Mouse (Mus musculus): ENCODE measurements around the gene Nuak1.

Nuak1 gene

DNA sequence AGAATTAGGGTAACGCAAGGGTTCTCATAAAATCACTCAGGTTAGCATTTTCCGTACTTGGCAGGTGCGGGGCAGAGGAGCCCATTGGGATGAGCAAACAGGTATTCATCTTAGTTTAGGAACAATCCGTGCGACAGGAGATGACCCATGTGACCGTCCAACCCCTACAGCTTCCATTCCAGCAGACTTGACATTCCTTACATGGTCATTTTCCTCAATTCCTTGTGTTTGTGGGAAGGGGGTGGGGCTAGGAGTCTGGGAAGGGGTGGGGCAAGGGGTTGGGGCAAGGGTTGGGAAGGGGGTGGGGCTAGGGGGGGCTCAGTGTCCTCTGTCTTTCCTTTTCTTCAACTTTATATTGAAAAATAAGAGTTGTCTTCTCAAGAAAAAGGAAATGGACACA, 6.3 kb upstream of the Nuak1 start:
- no peak for DNase-seq

DNA sequence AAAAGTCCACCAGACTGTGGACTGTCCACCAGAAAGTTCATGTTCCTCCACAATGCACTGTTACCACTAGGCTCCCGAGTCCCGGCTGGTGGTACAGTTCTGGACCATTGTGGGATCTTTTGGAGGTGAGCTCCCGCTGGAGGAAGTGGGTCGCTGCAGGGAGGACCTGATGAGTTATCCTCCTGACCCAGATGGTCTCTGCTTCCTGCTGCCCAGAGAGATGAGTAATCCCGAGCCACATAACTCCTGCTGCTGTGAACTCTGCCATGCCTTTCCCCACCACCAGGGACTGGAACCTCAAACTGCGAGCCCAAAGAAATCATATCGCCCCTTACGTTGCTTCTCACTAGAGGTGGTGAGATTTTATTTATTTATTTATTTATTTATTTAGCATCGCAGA, 4.0 kb upstream of the Nuak1 start:
- DNase-seq = no peak

DNA sequence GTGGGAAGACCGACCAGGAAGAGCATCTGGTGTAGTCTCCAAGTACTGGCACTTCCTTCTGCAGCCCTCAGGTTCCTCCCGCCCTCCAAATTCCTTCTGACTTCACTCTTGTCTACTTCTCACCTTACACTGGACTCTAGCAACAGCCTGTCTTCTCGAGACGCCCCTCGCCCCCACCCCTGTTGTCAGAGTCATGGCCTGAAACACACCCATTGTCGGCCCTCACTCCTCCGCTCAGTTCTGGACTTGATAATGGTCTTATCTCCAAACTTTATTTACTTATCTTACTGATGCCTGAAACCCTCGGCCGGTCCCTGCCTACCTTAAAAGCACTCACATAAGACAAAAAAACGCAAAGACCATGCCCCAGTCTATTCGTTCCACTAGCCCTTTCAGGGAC, 1.4 kb upstream of the Nuak1 start:
- DNase-seq = no peak

DNA sequence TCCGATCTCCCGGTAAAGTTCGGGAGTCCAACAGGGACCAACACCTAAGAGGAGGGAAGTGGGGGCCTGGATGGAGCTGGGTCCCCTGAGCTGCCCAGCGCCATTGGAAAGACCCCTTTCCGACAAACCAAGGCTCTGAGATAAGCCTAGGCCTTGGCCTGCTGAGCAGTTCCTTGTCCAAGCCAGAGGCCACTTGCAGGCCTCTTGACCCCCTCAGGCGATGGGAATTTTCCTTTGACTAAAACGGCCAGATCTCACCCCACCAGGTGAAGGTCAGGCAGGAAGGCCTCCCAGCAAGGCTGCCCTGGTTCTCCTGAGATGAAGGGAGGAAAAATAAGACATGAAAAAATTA, 1.0 kb upstream of the Nuak1 start:
- no peak for DNase-seq

DNA sequence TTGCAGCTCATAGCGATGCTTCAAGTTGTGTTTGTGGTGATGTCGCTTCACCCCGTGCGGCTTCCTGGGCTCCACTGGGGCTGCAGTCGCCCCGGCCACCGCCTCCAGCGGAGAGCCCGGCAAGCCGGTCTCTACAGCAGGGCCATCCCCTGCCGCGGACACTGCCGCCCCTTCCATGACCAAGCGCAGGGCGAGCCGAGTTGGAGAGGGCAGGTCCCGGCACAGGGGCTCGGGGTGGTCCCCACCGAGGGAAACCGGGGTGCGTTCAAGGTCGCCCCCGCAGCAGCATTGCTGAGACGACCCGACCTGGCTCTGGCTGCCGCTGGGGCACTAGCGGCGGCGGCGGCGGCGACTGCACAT, 236 bp downstream of the Nuak1 start:
- no peak for DNase-seq

DNA sequence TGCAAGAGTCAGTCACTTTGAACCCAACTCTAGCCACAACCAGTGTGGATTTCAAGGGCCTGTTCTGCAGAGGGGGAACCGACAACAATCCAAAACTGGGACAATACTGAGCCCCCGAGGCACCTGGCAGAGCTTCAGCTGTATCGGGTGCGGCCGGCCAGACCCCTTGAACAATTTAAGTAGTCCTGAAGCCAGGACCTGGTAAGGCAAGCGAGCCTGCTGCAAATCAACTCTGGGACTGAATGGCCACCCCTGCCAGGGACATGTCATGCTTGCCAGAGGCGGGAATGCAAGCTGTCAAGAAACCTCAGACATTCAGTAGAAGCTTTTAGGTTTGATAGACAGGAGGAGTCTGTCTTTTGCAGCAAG, 1.2 kb downstream of the Nuak1 start:
- DNase-seq = peak in 1 of 2 experiments; percentile 29

DNA sequence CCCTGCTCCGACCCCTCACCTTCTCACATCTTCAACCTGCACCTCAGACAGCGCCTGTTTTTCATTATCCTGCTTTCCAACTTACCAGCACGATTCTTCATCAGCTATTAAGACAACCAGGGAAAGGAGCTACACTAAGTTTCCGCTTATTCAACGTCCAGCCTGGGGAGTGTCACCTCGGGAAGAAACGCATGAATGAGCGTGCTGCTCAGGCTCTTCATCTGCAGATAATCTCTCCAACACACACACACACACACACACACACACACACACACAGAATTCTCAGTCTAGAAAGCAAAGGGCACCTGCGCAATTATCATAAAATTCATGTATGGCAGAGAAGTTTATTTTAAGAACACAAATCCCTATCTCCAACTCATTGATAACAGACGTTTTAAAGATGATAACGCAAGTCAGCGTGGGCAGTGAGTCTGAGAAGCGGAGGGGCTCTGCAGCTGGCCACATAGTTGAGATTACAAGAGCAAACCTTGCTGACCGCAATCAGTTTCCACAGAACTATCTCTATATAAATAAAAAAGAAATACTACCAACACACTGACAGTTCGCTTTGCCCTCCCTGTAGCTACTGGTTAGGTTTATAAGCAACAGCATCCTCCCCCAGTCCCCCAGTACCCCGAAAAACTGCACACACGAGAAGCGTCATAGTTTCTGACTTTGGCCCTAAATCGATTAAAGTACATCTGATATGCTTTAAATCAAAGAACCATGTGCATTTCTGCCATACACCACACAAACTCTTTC, 1.8 kb downstream of the Nuak1 start:
- DNase-seq = no peak

DNA sequence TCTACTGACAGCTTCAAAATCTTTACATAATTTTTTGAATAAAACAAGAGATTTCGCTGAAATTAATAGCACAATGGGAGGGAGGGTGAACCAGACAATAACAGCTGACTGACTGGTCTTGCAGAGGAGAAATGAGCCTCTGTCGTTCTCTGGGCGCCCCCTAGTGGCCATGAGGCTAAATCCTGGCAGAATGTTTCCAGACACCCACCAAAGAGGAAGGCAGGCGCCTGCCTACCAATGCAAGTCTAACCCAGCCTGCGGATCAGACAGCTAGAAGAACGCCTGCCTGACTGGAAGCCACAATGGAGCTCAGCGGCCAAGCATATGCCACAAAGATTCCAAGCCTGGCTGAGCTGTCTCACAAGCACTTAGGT, 2.4 kb downstream of the Nuak1 start:
- DNase-seq = peak; percentile 95 to 96

DNA sequence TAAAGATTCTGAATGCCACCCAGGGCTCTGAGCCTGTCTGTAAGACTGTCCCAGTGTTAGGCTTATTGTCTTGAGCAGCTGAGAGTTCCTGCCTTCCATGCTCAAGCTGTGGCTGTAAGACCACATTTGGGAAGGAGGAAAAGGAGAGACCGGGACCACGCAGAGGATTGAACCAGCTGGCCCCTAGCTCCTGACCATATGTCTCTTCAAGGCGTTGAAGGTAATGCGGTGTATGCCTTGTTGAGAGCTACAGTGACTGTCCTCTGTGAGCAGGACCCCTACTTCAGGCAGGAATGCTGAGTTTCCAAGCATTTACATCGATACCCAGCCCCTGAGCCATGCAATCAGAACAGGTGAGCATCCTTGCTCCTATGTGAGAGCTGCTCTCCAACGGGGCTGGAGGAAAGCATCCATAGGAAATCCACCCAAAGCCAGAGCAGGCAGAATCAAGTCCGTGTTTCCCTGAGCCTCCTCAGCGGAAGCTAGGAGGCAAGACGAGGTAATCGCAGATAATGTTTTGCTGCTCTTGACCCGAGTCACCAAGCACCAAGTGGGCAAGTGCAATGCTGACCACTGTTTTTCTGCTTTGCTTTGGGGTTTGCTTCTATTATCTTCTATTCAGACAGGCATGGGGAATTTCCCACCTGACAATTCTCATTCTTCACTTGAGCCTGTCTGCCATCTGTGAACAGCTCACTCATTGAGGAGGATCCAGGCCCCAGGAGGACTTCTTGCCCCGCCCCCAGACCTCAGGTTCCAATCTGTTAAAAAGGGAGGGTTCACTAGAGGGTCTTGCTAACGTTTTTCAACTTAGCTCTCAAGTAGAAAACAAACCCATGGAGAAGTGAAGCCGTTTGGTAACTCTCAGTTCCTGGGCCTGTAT, 3.0 kb downstream of the Nuak1 start:
- DNase-seq = no peak

DNA sequence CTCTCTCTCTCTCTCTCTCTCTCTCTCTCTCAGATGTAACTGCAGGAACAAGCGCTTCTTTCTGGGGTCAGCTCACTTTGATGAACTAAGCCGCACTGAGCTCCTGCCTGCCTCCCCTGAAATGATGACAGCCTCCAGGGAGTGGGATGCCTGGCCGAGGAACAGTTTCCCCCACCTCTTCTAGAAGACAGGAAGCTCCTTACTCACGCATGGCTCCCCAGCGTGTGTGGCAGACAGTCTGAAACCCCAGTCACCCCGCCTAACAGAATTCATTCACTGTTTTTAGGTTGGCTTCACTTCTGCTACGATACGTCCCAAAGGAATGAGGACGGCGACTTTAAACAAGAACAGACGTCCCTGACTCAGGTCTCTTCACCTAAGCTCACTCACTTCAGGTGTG, 4.5 kb downstream of the Nuak1 start:
- DNase-seq = no peak

DNA sequence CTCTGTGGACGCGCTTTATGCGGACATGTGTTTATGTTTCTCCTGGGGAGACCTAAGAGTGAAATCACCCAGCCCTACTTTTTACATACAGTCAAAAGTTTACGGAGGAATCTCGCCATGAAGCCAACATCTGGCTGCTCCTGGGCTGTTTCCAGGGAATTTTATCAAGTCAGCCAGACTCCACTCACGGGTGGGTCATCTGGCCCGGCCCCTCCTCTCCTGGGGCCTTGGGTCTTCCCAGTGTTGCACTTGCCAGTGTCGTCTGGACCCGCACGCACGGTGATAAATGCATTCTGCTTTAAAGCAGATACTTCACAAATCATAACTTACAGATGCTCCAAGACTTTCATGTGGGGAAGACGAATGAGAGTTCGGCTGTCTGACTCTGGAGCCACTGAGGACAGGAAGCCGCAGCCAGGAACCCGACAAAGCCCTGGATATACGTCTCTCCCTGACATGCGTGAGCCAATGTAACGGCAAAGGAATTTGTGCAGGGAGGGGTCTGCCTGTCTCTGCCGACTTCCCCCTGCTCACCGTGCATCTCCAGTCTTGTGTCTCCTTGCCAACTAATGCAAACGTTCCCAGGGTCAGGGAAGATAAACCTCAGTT, 7.1 kb downstream of the Nuak1 start:
- peak in 1 of 2 experiments; percentile 49 for DNase-seq

DNA sequence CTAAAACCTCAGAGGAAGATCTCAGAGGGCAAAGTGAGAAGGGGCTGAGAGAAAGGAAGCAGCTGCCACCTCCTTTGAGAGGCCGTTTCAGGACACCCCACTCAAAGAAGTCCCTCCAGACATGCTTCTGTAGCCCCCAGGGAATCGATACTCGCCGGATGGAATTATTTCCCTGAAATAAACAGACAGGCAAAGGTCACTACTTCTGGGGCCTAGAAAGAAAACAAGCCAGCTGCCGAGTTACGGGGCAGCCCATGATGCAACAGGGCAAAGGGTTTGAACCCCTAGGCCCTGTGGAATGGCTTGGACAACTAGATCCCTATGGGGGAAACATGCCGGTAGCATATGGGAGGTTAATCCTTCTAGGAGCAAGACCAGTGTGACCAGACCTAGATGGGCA, 16.0 kb downstream of the Nuak1 start:
- peak; percentile 26 to 57 for DNase-seq

DNA sequence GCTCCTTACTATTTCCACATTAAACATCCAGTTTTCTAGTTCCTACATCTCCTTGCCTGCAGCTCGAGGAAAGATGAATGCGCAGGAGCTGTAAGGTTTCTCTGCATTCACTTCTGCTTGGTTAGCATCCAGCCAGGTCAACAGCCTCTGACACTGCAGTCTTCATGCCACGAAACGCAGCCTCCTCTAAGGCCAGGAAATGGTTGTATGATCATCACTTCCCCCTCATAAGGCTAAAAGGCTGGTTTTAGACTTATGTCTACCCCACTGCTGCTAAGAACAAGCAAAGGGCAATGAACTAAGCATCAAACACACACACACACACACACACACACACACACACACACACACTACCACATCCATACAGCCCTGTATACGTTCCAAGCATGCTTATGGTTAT, 16.5 kb downstream of the Nuak1 start:
- no peak for DNase-seq

DNA sequence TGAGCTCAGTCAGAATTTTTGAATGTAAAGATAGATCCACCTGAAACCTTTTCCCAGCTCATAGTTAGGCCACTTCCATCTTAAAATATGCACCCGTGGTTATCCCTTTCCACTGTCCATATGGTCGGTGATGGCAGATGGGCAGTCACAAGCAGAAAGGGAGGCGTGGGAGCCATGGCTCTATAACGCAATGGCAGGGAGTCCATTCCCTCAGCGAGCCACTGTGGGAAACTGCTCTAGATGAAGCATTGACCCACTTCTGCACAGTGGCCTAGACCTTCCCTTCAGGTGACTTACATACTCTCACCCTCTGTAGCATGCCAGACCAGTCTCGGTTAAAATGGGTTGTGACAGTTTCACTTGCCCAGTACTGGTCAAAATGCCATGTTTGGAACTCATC, 19.8 kb downstream of the Nuak1 start:
- no peak for DNase-seq

DNA sequence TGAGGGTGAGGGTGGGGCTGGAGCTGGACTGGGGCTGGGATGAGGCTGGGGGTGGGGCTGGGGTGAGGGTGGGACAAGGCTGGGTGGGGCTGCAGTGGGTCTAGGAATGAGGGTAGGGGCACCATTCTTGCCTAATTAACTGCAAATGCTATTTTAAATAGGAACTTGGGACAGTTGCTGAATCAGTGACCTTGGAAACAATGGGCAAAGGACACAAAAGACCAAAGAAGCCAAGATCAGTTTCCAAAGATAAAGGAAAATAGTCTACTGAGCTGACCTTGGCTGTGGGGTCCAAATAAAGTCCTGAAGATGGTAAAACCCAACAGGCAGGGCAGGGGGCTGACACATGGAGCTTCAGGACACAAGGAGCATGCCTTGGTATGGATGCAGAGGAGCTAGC, 22.0 kb downstream of the Nuak1 start:
- no peak for DNase-seq

DNA sequence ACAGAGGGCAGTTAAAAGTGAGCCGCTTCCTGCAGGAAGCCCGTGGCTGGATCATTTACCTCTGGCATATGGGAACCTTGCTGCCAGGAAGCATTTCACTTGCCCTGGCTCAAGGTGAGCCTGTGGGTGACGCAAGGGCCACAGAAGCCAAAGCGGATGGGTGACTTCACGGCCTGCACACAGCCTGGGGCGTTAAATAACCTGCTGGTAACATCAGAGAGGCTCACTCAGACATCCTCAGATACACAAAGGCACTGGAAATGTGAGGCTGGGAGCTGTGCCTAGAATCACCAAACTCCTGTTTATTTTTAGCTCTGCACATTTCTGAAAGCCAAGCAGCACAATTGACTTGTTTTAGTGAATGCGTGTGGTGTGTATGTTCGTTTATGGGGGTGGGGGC, 23.6 kb downstream of the Nuak1 start:
- no peak for DNase-seq

DNA sequence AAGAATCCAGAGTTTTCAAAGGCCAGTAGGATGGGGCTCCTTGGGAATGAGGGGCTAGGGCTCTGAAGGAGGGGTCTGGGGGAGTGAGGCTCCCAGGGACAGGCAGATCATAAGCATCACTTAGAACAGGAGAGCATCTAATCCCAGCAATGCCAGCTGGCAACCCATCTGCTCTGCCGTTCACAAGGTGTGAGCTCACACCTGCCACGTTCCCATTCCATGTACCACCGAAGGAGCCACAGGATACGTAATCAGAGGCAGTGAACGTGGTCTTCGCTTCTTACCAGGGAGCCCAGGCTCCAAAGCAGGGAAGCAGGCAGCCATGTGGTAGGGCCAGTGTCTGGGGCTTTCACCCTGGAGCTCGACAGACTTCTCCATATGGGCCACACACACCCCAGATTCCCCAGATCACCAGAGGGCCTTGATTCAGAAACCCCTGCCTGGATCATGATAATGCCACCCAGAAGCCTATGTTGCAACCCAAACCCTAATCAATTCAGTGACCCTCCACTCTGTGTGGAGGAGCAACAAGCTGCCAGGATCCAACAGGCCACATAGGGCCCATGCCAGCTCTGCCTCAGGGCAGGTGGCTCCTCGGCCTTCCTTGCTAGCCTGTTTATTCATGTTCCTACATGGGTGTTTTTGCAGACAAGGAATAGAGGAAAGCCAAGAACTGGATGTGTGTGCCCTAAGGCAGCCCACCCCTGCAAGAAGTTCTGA, 25.3 kb downstream of the Nuak1 start:
- no peak for DNase-seq

DNA sequence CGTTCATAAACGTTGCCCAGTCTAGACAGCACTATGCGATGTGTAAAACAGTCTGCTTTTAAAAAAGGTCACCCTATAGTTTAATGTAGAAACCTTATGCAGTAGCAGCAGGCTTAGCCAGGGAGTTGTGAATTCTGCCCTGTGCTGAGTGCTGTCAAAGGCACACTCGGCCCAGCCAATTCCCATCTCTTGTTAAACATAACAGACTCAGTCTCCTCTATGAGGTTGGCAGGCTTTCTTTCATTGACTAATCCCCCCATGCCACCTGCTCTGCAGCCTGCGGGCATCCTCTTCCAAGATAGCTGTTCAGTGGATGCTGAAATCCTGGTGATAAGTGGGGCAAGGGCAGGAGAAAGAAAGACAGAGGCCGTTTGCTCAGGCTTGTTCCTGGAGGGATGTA, 27.1 kb downstream of the Nuak1 start:
- DNase-seq = no peak

DNA sequence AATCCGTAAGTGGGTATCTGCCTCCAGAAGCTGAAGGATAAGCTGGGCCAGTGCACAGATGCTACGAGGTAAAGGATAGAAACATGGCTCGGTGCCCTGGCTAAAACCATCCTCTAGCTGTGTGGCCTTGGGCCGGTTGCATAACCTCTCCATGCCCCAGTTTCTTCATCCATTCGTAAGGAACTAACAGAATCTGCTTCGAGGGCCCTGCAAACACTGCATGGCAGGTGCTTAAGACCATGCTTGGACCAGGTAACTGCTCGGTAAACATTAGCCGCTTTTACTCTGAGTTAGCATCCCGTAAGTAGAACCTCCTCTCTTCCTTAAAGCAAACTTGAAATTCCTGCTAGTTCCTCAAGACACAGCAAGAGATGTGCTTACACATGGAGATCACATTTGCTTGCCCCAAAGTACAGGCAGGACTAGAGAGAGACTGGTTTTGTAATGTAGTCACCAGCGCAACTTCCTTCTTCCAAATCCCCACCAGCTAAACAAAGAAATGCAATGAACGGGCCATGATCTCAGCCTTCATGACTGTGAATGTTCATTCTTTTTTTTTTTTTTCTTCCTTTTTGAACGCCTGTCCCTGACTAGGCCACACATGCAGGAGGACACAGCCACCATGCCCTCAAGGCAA, 28.0 kb downstream of the Nuak1 start:
- peak; percentile 59 to 74 for DNase-seq

DNA sequence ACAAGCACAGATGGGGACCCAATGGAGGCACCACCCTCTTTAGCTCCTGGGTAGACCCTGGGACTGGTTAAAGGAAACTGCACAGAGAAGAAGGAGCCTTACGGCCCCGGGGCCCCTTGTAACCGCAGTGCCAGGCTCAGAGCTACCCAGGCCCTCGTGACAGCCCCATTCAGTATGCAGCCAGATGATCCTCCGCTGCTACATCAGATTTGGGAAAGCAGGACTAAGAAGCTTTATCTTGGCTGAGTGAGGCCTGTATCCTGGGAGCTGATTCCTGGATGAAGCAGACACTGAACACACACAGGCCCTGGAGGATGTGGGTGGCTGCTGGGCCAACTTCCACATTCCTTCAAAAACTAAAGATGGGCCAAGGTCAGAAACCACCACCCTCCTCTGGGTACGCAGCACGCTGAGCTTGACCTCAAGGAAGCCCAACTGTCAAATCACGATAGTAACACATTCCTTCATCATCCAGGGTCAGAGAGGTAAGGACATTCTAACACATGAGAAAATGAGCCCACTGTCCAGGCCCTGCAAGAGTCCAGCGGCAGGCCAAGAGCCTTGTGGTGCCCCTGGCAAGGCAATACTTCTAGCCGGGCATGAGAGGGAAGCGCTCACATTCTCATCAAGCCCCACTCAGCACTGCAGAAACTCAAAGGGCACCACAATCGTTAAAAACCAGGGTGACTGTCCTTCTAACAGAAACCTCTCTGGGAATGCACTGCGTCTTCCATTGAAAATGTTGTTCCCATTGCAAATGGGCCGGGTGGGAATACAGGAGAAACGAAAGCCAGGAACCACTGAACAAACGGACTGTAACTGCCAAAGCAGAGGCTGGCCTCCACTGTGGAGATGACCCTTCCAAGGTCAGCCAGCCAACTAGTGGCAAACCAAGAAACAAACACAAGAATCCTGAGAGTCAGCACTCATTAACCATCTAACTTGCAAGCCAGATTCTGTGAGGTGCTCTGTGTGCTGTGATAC, 29.0 kb downstream of the Nuak1 start:
- no peak for DNase-seq

DNA sequence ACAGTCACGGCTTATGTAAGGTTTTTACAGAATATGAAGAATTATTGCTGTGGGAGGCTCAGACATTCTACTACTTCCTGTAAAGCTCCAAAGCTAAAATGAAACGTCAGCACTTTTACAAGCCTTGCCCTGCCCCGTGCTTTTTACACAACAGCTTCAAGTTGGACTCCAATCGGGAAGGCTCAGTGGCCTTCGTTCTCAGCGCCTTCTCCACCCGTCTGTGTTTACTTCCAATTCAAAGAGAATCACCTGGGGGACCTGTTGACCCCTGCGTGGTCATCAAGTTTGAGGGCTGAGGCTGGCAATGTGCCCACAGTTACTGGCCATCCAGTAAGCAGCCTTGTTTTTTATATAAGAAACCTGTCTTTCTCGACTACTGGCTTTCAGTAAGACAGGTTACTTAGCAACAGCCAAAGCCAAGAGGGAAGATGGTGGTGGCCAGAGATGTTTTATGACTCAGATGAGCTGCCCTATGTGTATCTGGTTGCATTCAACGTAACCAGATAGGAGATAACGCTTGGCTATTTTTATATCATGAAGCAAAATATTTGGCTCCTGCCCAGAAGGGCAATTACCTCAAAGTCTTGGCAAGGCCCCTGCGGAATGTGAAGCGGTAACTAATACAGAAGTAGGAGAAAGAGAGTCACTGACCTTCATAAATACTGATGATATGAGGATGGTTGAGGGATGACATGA, 31.3 kb downstream of the Nuak1 start:
- DNase-seq = no peak
